In genomic region chr6:87921201-87921600, GRCm38 (mm10) we compare ENCODE assay signal across 7 mouse cellular contexts.
"Had no signal": no experiment of that assay in that cellular context is flagged by ENCODE, and none has a peak within 500 bp of the region (broad histone marks: within the 10 kb centered on the region; RNA-seq: fewer than 3 reads in every experiment).

No protein-coding gene starts in this region.

- DNase-seq: lung, adult 18-20 months; lung, embryonic 14.5 days; lung, postnatal 10 days; lung, postnatal 4 days; midbrain, embryonic 14.5 days; right cerebral cortex, postnatal 14 days; thymus, postnatal 4 days had no signal
